Mouse (Mus musculus): ENCODE measurements around the gene Ost4. TPM values are rescaled to one million over a fixed set of nuclear protein-coding genes. Genes with fewer than 3 reads are reported as not detected.
A peak's percentile ranks its signal among the peaks of the same experiment; 100 is the strongest.
"Not testable (repeated sequence)": the region's sequence is repeated elsewhere in the genome, so short reads cannot be mapped to it uniquely, and the experiment has no call there.

Ost4 gene
- polyA plus RNA-seq, 1 experiment from 2014 or later = 259 TPM

- H3K27ac ChIP-seq = peak overlapping the region; percentile 95
- WGBS = under 1% methylated on average over 28 of the region's 28 CpGs
- H3K4me2 ChIP-seq (replicated peaks) = peak overlapping the region; percentile 74
- H3K4me1 ChIP-seq (replicated peaks; ENCODE audit: control insufficient read depth, insufficient read depth, low read length) = peaks cover 19% of the 10 kb centered on the region
- DNase-seq (ENCODE audit: low spot score) (peak; percentile 100), ATAC-seq (ENCODE audit: low FRiP score) (peak; percentile 89)
- H3K27me3 ChIP-seq (ENCODE audit: control insufficient read depth, insufficient read depth, low read length) = no peaks in the 10 kb centered on the region
- H3K36me3 ChIP-seq (replicated peaks; ENCODE audit: control insufficient read depth, insufficient read depth) = peaks cover 24% of the 10 kb centered on the region
- H3K9me3 ChIP-seq (ENCODE audit: control insufficient read depth, low read length) = no peaks in the 10 kb centered on the region
- peak overlapping the region; percentile 83 for H3K4me3 ChIP-seq (replicated peaks; ENCODE audit: low read length)
- H3K9ac ChIP-seq = peak overlapping the region; percentile 96
Observed at GRCm38 (mm10) chr5:30887858-30888336, 19.7 kb downstream of the Ost4 start.

- H3K4me2 ChIP-seq (replicated peaks) = peak overlapping the region; percentile 74
- peak; percentile 76 for DNase-seq (ENCODE audit: low spot score)
- no peaks in the 10 kb centered on the region for H3K27me3 ChIP-seq (ENCODE audit: control insufficient read depth, insufficient read depth, low read length)
- 0% methylated on average over 19 of the region's 19 CpGs for WGBS
- ATAC-seq (ENCODE audit: low FRiP score) = peak; percentile 46
- peak overlapping the region; percentile 95 for H3K27ac ChIP-seq
- H3K4me3 ChIP-seq (replicated peaks; ENCODE audit: low read length) = peak overlapping the region; percentile 83
- H3K9me3 ChIP-seq (ENCODE audit: control insufficient read depth, low read length) = no peaks in the 10 kb centered on the region
- H3K4me1 ChIP-seq (replicated peaks; ENCODE audit: control insufficient read depth, insufficient read depth, low read length) = peaks cover 19% of the 10 kb centered on the region
- peaks cover 19% of the 10 kb centered on the region for H3K36me3 ChIP-seq (replicated peaks; ENCODE audit: control insufficient read depth, insufficient read depth)
- peak overlapping the region; percentile 66 for H3K9ac ChIP-seq
Observed at GRCm38 (mm10) chr5:30887331-30887761, 20.2 kb downstream of the Ost4 start.

- ATAC-seq (ENCODE audit: low FRiP score) (no peak), DNase-seq (ENCODE audit: low spot score) (peak; percentile 53)
- peak overlapping the region; percentile 95 for H3K27ac ChIP-seq
- peaks cover 13% of the 10 kb centered on the region for H3K36me3 ChIP-seq (replicated peaks; ENCODE audit: control insufficient read depth, insufficient read depth)
- peak overlapping the region; percentile 66 for H3K9ac ChIP-seq
- H3K9me3 ChIP-seq (ENCODE audit: control insufficient read depth, low read length) = no peaks in the 10 kb centered on the region
- H3K4me2 ChIP-seq (replicated peaks) = peak overlapping the region; percentile 74
- peak overlapping the region; percentile 83 for H3K4me3 ChIP-seq (replicated peaks; ENCODE audit: low read length)
- peaks cover 19% of the 10 kb centered on the region for H3K4me1 ChIP-seq (replicated peaks; ENCODE audit: control insufficient read depth, insufficient read depth, low read length)
- no peaks in the 10 kb centered on the region for H3K27me3 ChIP-seq (ENCODE audit: control insufficient read depth, insufficient read depth, low read length)
- WGBS = 27% methylated on average over 5 of the region's 5 CpGs
Observed at GRCm38 (mm10) chr5:30886731-30887130, 20.9 kb downstream of the Ost4 start.

- H3K4me2 ChIP-seq (replicated peaks) = peak overlapping the region; percentile 74
- H3K27ac ChIP-seq = peak overlapping the region; percentile 95; the same call in 1 of the 2 replicates
- H3K4me3 ChIP-seq (replicated peaks; ENCODE audit: low read length) = no peak overlapping the region
- H3K27me3 ChIP-seq (ENCODE audit: control insufficient read depth, insufficient read depth, low read length) = no peaks in the 10 kb centered on the region
- peaks cover 19% of the 10 kb centered on the region for H3K4me1 ChIP-seq (replicated peaks; ENCODE audit: control insufficient read depth, insufficient read depth, low read length)
- H3K9ac ChIP-seq = 0 out of 2 replicates have a peak overlapping the region, but pooled peaks have one; percentile 66
- 44% methylated on average over 4 of the region's 4 CpGs for WGBS
- ATAC-seq (ENCODE audit: low FRiP score) (no peak), DNase-seq (ENCODE audit: low spot score) (no peak)
- H3K9me3 ChIP-seq (ENCODE audit: control insufficient read depth, low read length) = no peaks in the 10 kb centered on the region
- H3K36me3 ChIP-seq (replicated peaks; ENCODE audit: control insufficient read depth, insufficient read depth) = peaks cover 7% of the 10 kb centered on the region
Observed at GRCm38 (mm10) chr5:30886209-30886608, 21.4 kb downstream of the Ost4 start.

GRCm38 (mm10) chr5:30881839-30882238 lies 25.7 kb downstream of the Ost4 start:
- H3K4me3 ChIP-seq (replicated peaks; ENCODE audit: low read length); H3K9ac ChIP-seq; H3K9me3 ChIP-seq (ENCODE audit: control insufficient read depth, low read length); H3K4me1 ChIP-seq (replicated peaks; ENCODE audit: control insufficient read depth, insufficient read depth, low read length); H3K4me2 ChIP-seq (replicated peaks); H3K27me3 ChIP-seq (ENCODE audit: control insufficient read depth, insufficient read depth, low read length); ATAC-seq (ENCODE audit: low FRiP score); H3K27ac ChIP-seq; DNase-seq (ENCODE audit: low spot score): not testable (repeated sequence)
- WGBS = 83% methylated on average over 4 of the region's 4 CpGs
- H3K36me3 ChIP-seq (replicated peaks; ENCODE audit: control insufficient read depth, insufficient read depth) = peaks cover 13% of the 10 kb centered on the region

GRCm38 (mm10) chr5:30879347-30879943 lies 28.1 kb downstream of the Ost4 start:
- Histone ChIP-seq H3K9ac (no peak overlapping the region), H3K4me2 (replicated peaks) (no peak overlapping the region), H3K36me3 (replicated peaks; ENCODE audit: control insufficient read depth, insufficient read depth) (peaks cover 36% of the 10 kb centered on the region), H3K4me1 (replicated peaks; ENCODE audit: control insufficient read depth, insufficient read depth, low read length) (no peaks in the 10 kb centered on the region), H3K4me3 (replicated peaks; ENCODE audit: low read length) (no peak overlapping the region), H3K9me3 (ENCODE audit: control insufficient read depth, low read length) (no peaks in the 10 kb centered on the region), H3K27ac (no peak overlapping the region), H3K27me3 (ENCODE audit: control insufficient read depth, insufficient read depth, low read length) (no peaks in the 10 kb centered on the region)
- DNase-seq (ENCODE audit: low spot score) (no peak), ATAC-seq (ENCODE audit: low FRiP score) (no peak)
- 83% methylated on average over 5 of the region's 5 CpGs for WGBS

- H3K27ac ChIP-seq = no peak overlapping the region
- ATAC-seq (ENCODE audit: low FRiP score) = no peak
- H3K9me3 ChIP-seq (ENCODE audit: control insufficient read depth, low read length) = no peaks in the 10 kb centered on the region
- 63% methylated on average over 6 of the region's 6 CpGs for WGBS
- H3K4me1 ChIP-seq (replicated peaks; ENCODE audit: control insufficient read depth, insufficient read depth, low read length) = no peaks in the 10 kb centered on the region
- H3K4me2 ChIP-seq (replicated peaks) = no peak overlapping the region
- peaks cover 45% of the 10 kb centered on the region for H3K36me3 ChIP-seq (replicated peaks; ENCODE audit: control insufficient read depth, insufficient read depth)
- DNase-seq (ENCODE audit: low spot score) = no peak
- no peaks in the 10 kb centered on the region for H3K27me3 ChIP-seq (ENCODE audit: control insufficient read depth, insufficient read depth, low read length)
- H3K9ac ChIP-seq = no peak overlapping the region
- H3K4me3 ChIP-seq (replicated peaks; ENCODE audit: low read length) = no peak overlapping the region
Observed at GRCm38 (mm10) chr5:30878616-30879015, 29.0 kb downstream of the Ost4 start.

GRCm38 (mm10) chr5:30874365-30874764 lies 33.2 kb downstream of the Ost4 start:
- ATAC-seq (ENCODE audit: low FRiP score) (no peak), DNase-seq (ENCODE audit: low spot score) (no peak)
- peaks cover 72% of the 10 kb centered on the region for H3K36me3 ChIP-seq (replicated peaks; ENCODE audit: control insufficient read depth, insufficient read depth)
- H3K9me3 ChIP-seq (ENCODE audit: control insufficient read depth, low read length) = no peaks in the 10 kb centered on the region
- no peaks in the 10 kb centered on the region for H3K27me3 ChIP-seq (ENCODE audit: control insufficient read depth, insufficient read depth, low read length)
- H3K27ac ChIP-seq = no peak overlapping the region
- H3K4me1 ChIP-seq (replicated peaks; ENCODE audit: control insufficient read depth, insufficient read depth, low read length) = peaks cover 10% of the 10 kb centered on the region
- WGBS = 91% methylated on average over 7 of the region's 7 CpGs
- no peak overlapping the region for H3K9ac ChIP-seq
- H3K4me2 ChIP-seq (replicated peaks) = no peak overlapping the region
- H3K4me3 ChIP-seq (replicated peaks; ENCODE audit: low read length) = no peak overlapping the region

- H3K27ac ChIP-seq = no peak overlapping the region
- ATAC-seq (ENCODE audit: low FRiP score) = no peak
- no peaks in the 10 kb centered on the region for H3K9me3 ChIP-seq (ENCODE audit: control insufficient read depth, low read length)
- peaks cover 15% of the 10 kb centered on the region for H3K4me1 ChIP-seq (replicated peaks; ENCODE audit: control insufficient read depth, insufficient read depth, low read length)
- H3K36me3 ChIP-seq (replicated peaks; ENCODE audit: control insufficient read depth, insufficient read depth) = peaks cover 70% of the 10 kb centered on the region
- WGBS = 95% methylated on average over 9 of the region's 9 CpGs
- no peak overlapping the region for H3K9ac ChIP-seq
- no peak overlapping the region for H3K4me3 ChIP-seq (replicated peaks; ENCODE audit: low read length)
- H3K27me3 ChIP-seq (ENCODE audit: control insufficient read depth, insufficient read depth, low read length) = no peaks in the 10 kb centered on the region
- H3K4me2 ChIP-seq (replicated peaks) = no peak overlapping the region
- no peak for DNase-seq (ENCODE audit: low spot score)
Observed at GRCm38 (mm10) chr5:30872574-30872973, 35.0 kb downstream of the Ost4 start.

All from hindbrain, embryonic 14.5 days (tissue).